Mouse (Mus musculus) embryo, embryonic 10 days (tissue): ENCODE data around the gene Taar5.

Source experiments
- DNase-seq: peaks from one replicate; pipeline ENCODE4 v3.0.0-alpha.2; 2015; ENCODE audit warnings: low spot score

Gene Taar5

GRCm38 (mm10) chr10:23970656-23971165 is at the start of gene Taar5:
Gene Taar5, plus strand, starts transcription at chr10:23970706.
- no peak for DNase-seq

GRCm38 (mm10) chr10:23922468-23922867 is 48.0 kb upstream of the Taar5 start:
- no peak for DNase-seq

DNA sequence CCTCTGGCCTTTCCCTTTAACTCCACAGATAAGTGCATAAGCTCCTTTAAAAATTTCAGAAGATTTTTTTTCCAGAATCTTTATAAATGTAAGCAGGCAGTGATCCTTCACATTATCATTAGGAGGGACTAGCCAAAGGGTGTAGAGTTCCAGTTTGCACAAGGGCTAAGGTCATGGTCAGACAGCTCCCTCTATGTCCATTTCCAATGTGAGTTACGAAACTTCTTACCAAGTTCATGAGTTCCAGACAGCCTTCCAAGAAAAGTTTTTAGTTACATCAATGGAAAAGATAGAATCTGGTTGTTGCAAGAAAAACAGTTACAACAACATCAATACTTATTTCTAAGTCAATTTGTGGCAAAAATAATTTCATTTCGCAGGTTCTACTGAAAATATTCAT is 46.6 kb upstream of the Taar5 start:
- no peak for DNase-seq

GRCm38 (mm10) chr10:23937613-23938012 is 32.9 kb upstream of the Taar5 start:
- DNase-seq: no peak

DNA sequence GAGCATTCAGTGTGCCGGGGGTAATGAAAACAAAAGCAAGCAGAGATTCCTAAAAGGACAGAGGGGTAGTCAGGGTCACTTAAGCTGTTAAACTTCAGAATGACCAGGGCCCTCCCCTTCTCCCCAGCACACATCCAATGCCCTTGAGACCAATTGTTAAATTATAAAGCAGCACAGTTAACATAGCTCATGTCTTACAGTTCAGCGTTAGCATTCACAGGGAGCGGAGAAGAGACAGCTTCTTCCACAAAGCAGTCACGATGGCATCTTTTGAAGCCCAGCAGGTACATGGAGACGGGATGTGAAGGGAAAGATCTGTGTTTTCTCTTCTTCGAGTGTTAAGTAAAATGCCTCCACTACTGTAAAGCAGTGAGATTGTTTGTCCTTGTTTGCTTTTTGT is 32.2 kb upstream of the Taar5 start, which contains the start of gene Taar2:
Gene Taar2 (plus strand): TSS at position 261 of the 400 bp plus-strand sequence.
- DNase-seq: no peak

- DNase-seq: peak; percentile 24
Observed at GRCm38 (mm10) chr10:23942465-23942864, 28.0 kb upstream of the Taar5 start.

DNA sequence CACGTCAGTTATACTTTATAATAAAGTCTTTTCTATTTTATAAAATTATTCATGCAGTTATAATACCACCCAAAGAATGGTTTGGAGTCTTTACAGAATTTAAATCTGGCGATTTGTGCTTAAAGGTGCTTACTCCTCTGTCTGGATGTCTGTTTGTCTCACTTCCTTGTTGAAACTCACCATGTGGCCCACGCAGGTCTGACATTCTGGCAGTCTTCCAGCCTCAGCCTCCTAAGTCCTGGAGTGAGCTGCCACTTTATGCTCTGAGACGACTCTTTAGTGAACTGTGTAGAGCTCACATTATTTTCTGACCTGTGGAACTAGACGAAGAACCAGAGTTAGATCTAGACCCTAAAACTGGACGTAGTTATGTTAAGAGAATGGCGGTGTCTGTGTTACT is 22.5 kb upstream of the Taar5 start:
- no peak for DNase-seq

- no peak for DNase-seq
Observed at GRCm38 (mm10) chr10:23949508-23950005, 20.9 kb upstream of the Taar5 start, which contains the start of gene Taar3. Gene Taar3, plus strand, starts transcription at chr10:23949558.

DNA sequence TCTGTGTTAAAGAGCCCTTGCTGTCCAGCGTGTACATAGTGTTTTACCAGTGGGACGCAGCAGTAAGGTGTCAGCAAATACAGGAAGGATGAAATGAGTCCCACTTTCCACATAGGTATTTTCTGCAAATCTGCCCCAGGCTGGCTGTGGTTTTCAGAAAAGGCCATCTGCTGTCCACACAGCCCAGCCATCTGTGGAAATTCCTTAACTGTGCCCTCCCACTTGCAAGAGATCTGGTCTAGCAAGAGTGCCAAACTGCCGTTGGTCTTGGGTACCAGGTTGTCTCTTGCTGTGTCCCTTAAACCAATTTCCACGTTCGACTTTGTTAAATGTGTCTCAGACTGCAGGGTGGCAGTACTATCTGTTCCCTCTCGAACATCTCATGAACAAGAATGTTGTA is 18.8 kb upstream of the Taar5 start:
- DNase-seq: no peak

DNA sequence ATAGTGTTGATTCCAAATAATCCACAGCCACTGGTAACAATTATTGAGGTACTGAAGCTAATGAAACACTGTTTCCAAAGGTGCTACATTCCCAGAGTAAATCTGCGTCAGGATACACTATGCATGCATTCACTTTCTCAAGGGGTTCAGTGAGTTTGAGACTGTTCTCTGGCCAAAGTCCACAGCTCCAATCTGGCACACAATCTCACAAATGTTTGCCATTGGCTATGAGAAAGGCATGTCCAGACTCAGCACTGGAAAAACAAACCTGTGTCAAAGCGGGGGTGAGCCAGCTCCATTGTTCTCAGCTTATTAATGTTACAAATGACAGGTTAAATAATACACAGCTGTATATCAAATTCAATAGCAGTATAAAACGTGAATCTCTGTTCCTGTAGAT is 11.4 kb upstream of the Taar5 start:
- DNase-seq: no peak

DNA sequence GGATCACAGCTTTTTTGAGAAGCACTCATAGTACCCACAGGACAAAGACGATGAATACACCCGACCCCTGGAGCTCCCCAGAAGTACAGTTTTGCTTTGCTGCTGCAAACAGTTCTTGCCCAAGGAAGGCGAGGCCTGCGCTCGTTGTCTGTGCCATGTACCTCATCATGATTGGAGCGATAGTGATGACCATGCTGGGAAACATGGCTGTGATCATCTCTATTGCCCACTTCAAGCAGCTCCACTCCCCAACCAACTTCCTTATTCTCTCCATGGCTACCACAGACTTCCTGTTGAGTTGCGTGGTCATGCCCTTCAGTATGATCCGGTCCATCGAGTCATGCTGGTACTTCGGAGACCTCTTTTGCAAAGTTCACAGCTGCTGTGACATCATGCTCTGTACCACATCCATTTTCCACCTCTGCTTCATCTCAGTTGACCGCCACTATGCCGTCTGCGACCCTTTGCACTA is 10.0 kb upstream of the Taar5 start, which contains the start of gene Taar4:
Gene Taar4 (plus strand): TSS at position 51 of the 472 bp plus-strand sequence.
- DNase-seq: no peak

DNA sequence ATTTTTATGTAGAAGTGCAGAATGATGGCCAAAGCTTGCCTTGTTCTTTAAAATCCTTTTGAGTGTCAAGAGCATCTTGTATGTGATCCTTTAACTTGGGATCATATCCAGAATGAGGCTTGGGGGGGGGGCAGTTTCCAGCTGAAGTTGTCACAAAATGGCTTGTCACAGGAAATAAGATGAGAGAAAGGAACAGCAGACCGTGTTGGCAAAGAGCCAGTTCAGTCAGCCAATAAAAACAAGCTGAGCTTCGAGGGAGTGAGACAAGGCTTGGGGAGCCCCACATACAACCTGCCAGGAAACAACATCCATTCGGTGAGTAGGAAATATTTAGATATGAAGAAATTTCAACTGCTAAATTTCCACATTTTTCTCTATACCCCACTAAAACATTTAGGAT is 7.1 kb upstream of the Taar5 start:
- no peak for DNase-seq

GRCm38 (mm10) chr10:23964921-23965610 is 5.4 kb upstream of the Taar5 start:
- no peak for DNase-seq

GRCm38 (mm10) chr10:23971256-23971655 is 750 bp downstream of the Taar5 start:
- DNase-seq: no peak

DNA sequence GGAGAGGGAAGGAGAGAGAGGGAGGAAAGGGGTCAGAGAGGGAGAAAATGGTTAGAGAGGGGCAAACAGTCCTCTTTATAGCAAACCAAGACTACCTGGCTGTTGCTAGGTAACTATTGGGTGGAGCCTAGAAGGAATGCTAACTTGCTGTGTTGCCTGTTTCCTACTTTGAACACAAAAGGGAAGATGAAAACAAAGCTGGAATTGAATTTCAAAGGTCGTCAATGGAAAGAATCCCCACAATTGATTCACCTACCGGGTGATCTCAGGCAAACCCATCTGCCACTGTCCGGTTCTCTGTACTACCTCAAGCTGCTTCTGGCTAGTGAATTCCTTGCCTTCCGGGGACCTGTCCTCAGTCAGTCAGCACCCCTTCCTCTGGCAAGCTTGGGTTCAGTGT is 7.5 kb downstream of the Taar5 start:
- DNase-seq: no peak

DNA sequence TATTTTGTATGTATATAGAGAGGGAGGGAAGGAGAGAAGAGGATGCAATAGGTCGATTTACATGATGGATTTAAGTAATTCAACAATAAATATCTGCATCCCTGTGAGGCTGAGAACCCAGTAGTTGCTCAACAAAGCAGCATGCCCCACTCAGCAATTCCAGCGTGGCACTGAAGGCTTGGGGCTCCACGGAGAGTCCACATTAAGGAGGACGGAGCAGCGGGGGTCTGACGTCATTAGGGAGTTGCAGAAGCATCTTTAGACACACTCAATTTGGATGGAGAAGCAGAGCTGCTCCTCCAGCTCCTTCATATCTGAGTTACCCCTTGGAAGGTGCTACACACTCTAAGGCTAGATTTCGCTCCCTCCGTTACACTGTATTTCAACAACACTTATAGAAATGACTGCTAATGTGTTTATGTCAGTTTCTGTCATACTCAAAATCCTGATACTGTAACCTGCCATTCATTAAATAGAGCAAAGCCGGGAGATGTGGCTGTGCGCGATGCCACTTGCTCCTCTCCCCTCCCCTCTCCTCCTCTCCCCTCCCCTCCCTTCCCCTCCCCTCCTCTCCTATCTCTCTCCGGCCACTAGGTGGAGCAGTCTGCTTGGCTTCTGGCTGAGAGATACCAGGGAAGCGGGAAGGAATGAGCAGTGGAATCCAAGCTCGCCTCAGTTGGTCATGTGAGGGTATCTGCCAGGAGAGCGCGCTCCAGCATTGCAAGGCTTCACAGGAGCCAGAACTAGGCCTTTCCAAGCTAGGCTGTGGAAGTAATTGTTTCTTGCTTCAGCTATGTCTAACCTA is 8.6 kb downstream of the Taar5 start:
- DNase-seq: peak; percentile 89

- DNase-seq: no peak
Observed at GRCm38 (mm10) chr10:23985546-23985945, 15.0 kb downstream of the Taar5 start, which contains the start of gene Taar6. Gene Taar6, minus strand, starts transcription at chr10:23985646.

DNA sequence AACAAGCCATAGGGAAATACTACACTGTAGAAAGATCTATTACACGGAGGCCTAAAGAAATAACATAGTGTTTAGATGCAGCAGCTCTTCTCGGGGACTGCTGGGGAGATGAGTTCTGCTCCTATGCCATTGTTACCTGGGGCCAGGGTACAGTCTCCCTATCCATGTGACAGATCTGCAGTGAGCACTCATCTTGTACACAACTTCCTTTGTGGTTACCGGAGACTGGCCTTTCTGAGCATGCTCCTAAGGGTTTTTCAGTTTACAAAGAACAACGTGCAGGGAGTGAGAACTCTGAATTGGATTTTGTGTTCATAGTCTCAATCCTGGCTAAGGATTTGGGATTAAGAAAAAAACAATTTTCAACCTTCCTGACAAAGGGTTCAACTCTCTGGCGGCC is 15.9 kb downstream of the Taar5 start:
- no peak for DNase-seq

GRCm38 (mm10) chr10:23993381-23993780 is 22.9 kb downstream of the Taar5 start, which contains the start of gene Taar7a:
Gene Taar7a, minus strand, starts transcription at chr10:23993481.
- no peak for DNase-seq

GRCm38 (mm10) chr10:23999639-24000038 is 29.1 kb downstream of the Taar5 start, which contains the start of gene Taar7b:
Gene Taar7b, plus strand, starts transcription at chr10:23999939.
- DNase-seq: no peak

DNA sequence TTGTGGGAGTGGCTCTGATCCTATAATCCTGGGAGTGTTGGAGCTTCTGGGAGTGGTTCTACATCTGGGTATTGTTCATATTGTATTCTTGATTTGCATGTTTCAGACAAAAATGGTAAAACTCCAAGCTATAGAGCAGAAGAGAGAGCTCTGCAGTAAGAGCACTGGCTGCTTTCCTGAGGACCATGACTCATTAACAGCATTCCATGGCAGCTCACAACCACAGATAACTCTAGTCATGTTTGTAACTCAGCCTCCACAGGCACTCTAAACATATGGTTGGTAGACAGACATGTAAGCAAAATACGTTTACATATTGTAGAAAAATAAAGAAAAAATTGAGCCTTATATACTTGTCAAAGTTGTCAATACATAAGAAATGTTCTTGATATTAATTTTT is 35.9 kb downstream of the Taar5 start:
- no peak for DNase-seq

GRCm38 (mm10) chr10:24007034-24007433 is 36.5 kb downstream of the Taar5 start:
- DNase-seq: no peak
